Mouse (Mus musculus): ENCODE measurements around the gene Trp53i11.

DNA sequence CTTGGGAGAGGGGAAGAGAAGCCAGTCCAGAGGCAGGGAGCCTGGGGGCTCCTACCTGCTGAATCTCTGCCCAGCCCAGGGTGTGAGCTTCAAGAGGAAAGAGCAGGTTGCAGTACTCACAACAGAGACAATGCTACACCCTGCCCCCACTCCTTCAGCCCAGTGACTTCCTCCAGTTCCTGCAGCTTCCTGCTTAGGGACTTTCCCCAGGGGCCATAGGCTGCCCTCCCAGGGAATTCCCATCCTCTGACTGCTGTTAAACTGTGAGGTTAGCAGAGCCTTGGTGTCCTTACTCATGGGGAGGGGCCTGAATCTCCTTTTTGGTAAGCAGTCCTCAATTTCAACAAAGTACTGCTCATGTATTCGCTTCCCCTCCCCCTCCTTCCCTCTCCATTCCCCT is 26.8 kb downstream of the Trp53i11 start:
- no peak for TF ChIP-seq CTCF (IDR thresholded peaks at IDR 0.05; ENCODE audit: low read depth, low read length)
- TF ChIP-seq POLR2A (IDR thresholded peaks at IDR 0.05; ENCODE audit: extremely low read depth, insufficient read depth, low read length), result no peak
